Mouse (Mus musculus) right cerebral cortex, postnatal 14 days (tissue): Measurements from ENCODE around the gene Dlk2.

Experiments used
- DNase-seq: peaks from one replicate; pipeline ENCODE4 v3.0.0; 2022

Gene Dlk2

GRCm38 (mm10) chr17:46274465-46274864, 22.8 kb upstream of the Dlk2 start:
- no peak for DNase-seq

- DNase-seq = no peak
Measured at GRCm38 (mm10) chr17:46275034-46275433, 22.2 kb upstream of the Dlk2 start.

GRCm38 (mm10) chr17:46275506-46275905, 21.7 kb upstream of the Dlk2 start:
- DNase-seq = no peak

- no peak for DNase-seq
Measured at GRCm38 (mm10) chr17:46277586-46277985, 19.6 kb upstream of the Dlk2 start.

- no peak for DNase-seq
Measured at GRCm38 (mm10) chr17:46278011-46278765, 19.0 kb upstream of the Dlk2 start.

GRCm38 (mm10) chr17:46282483-46283123, 14.6 kb upstream of the Dlk2 start, which contains the start of gene Tjap1:
Gene Tjap1 (minus strand): TSS chr17:46283026.
- DNase-seq = peak; percentile 85

- no peak for DNase-seq
Measured at GRCm38 (mm10) chr17:46283140-46283539, 14.1 kb upstream of the Dlk2 start.

- DNase-seq = no peak
Measured at GRCm38 (mm10) chr17:46283911-46284310, 13.3 kb upstream of the Dlk2 start.

- DNase-seq = no peak
Measured at GRCm38 (mm10) chr17:46284653-46285052, 12.6 kb upstream of the Dlk2 start.

- no peak for DNase-seq
Measured at GRCm38 (mm10) chr17:46285407-46285806, 11.8 kb upstream of the Dlk2 start.

GRCm38 (mm10) chr17:46287678-46288095, 9.5 kb upstream of the Dlk2 start:
- no peak for DNase-seq

- DNase-seq = no peak
Measured at GRCm38 (mm10) chr17:46296601-46297000, 620 bp upstream of the Dlk2 start.

- DNase-seq = no peak
Measured at GRCm38 (mm10) chr17:46297028-46297363, 225 bp upstream of the Dlk2 start.

- peak; percentile 87 for DNase-seq
Measured at GRCm38 (mm10) chr17:46298220-46298913, 1.1 kb downstream of the Dlk2 start.

- DNase-seq = no peak
Measured at GRCm38 (mm10) chr17:46301892-46302291, 4.7 kb downstream of the Dlk2 start.

GRCm38 (mm10) chr17:46304184-46304583, 7.0 kb downstream of the Dlk2 start:
- DNase-seq = no peak

GRCm38 (mm10) chr17:46306956-46307355, 9.7 kb downstream of the Dlk2 start:
- DNase-seq = no peak

GRCm38 (mm10) chr17:46309835-46310234, 12.6 kb downstream of the Dlk2 start:
- no peak for DNase-seq

- DNase-seq = no peak
Measured at GRCm38 (mm10) chr17:46310515-46310914, 13.3 kb downstream of the Dlk2 start.

GRCm38 (mm10) chr17:46313135-46313715, 16.0 kb downstream of the Dlk2 start:
- no peak for DNase-seq

GRCm38 (mm10) chr17:46315813-46316212, 18.6 kb downstream of the Dlk2 start:
- DNase-seq = no peak

- DNase-seq = no peak
Measured at GRCm38 (mm10) chr17:46320492-46320891, 23.3 kb downstream of the Dlk2 start.

- no peak for DNase-seq
Measured at GRCm38 (mm10) chr17:46322046-46322823, 25.0 kb downstream of the Dlk2 start.
